Mouse (Mus musculus) adrenal gland, postnatal 25 days (tissue): ENCODE measurements at regions not wholly inside any gene's neighbourhood (a gene's known extent, or its start where the extent isn't known, plus 50 kb on each side); places are given as distances from the start of the nearest gene placed in this dataset.

Experiments used
- DNase-seq: peaks from one replicate; pipeline ENCODE4 v3.0.0; 2021; ENCODE audit warnings: mixed read lengths

DNA sequence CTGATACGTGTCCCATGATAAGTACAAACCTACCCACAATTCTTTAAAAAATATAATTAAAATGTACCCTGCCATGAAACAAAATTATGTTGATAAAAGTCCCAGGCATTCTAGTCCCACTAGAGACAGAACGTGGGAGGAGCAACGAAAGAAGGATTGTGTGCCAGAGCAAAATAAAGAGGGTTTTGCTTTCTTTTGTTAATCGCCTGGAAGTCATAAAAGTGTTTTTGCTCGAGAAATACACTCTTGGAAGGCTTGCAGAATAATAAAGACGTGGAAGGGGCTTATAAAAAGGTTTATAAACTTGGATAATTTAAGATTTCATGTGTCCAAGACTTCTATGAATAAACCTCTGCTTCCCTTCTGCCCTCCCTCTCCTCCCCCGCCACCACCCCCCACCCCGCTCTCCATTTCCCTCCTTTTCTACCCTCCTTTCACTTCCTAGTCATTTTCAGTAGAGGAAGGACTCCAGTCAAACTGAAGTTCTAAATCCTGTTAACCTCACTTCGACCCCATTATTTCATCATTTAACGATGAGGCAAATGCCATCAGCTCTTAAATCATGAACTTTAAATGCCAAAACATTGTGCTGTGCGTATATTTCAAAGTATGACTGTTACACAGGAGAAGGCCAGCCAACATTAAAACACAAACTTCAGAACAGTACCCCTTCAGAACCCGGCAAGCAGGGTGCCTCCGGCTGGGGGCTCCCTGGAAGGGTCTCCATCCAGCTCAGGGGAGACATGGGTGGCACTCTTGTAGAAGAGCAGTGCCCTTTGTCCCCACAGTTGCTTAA, 54.8 kb upstream of the Cep85l start:
- DNase-seq: no peak

DNA sequence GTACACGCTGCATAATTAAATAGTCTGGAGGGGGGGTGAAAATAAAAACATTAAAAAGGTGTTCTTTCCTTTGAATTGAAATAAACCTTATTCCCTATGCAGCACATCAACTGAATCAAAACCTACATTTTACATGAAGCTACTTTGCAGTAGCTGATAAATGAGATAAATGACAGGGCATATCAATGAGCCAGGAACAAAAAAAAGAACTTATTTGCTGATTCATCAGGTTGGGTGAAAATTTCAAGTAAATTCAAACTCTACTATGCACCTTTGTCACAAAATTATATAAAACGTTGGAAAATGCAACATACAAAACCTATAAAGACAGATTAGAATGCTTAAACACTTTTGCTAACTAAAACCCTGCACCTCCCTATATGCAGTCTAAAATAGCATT, 53.0 kb upstream of the Cep85l start:
- no peak for DNase-seq

DNA sequence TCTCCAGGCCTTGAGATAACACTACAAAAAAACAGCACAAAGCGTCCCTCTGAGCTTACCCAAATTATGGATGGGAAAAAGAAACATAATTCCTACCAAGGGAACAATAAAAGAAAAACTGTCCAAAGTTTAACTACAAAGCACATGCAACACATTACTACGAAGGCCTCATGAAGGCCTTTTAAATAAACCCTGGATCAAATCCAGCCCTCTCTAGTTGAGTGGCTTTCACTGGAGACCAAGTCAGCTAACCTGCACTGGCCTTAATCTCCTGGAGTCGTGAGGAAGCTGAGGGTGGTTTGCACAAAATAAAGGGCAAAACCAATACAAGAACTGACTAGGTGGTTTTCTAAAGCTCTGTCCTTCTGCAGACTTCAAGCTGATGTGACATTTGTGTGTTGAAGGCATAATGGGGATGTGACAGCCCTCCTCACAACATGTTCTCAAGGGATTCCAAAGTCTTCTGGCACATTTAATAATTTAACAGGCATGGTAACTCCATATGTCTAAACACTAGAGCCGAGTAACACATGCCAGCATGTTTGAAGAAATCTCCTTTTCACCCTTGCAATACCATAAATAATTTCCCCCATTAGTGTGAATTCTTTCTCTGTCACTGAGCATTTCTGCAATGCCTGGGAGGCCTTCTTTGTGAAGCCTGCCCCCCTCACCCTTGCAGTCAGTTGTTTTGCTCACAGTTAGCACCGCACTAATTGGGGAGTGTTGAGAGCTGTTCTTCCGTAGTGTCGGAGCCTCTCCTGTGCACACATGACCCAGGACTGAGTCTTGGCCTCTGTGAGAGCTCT, 50.0 kb upstream of the Cep85l start:
- DNase-seq: no peak
